Mouse (Mus musculus): Measurements from ENCODE around the gene Tef. TPM values are rescaled to one million over a fixed set of nuclear protein-coding genes. Genes with fewer than 3 reads are reported as not detected.

The Tef gene
- polyA plus RNA-seq, 2 experiments from 2014 or later = 5.2 to 7.3 TPM

Other genes with a start within 250 kb of the Tef start
- 10 to 100 TPM; 15.5 to 21.7 TPM for gene Ep300, start 217.1 kb upstream of the Tef start, polyA plus RNA-seq (2017; shearing (Covaris generic))
- 10 to 100 TPM; 20.2 to 21.0 TPM for gene L3mbtl2, start 138.5 kb upstream of the Tef start, polyA plus RNA-seq (2017; shearing (Covaris generic))
- under 1 TPM; 0.46 to 0.78 TPM for gene Chadl, start 105.1 kb upstream of the Tef start, polyA plus RNA-seq (2017; shearing (Covaris generic))
- 1 to 10 TPM; 5.2 to 7.1 TPM for gene Zc3h7b, start 57.4 kb upstream of the Tef start, polyA plus RNA-seq (2017; shearing (Covaris generic))
- 10 to 100 TPM; 39.7 to 56.1 TPM for gene Rangap1, start 56.9 kb upstream of the Tef start, polyA plus RNA-seq (2017; shearing (Covaris generic))
- gene Tob2, start 56.4 kb downstream of the Tef start, polyA plus RNA-seq (2017; shearing (Covaris generic)) = 10 to 100 TPM; 25.8 to 45.6 TPM
- 100 to 1,000 TPM in 1 of 2 experiments, 10 to 100 TPM in 1; 91.8 to 102 TPM for gene Phf5a, start 69.5 kb downstream of the Tef start, polyA plus RNA-seq (2017; shearing (Covaris generic))
- gene Aco2, start 69.9 kb downstream of the Tef start, polyA plus RNA-seq (2017; shearing (Covaris generic)) = 100 to 1,000 TPM in 1 of 2 experiments, 10 to 100 TPM in 1; 84.4 to 105 TPM
- gene Polr3h, start 123.8 kb downstream of the Tef start, polyA plus RNA-seq (2017; shearing (Covaris generic)) = 10 to 100 TPM; 21.1 to 31.2 TPM
- not detected for gene Csdc2, start 134.3 kb downstream of the Tef start, polyA plus RNA-seq (2017; shearing (Covaris generic))
- gene Pmm1, start 158.5 kb downstream of the Tef start, polyA plus RNA-seq (2017; shearing (Covaris generic)) = 10 to 100 TPM; 22.5 to 24.6 TPM
- gene 1700029P11Rik, start 178.1 kb downstream of the Tef start, polyA plus RNA-seq (2017; shearing (Covaris generic)) = not detected
- gene Xrcc6, start 185.4 kb downstream of the Tef start, polyA plus RNA-seq (2017; shearing (Covaris generic)) = 10 to 100 TPM; 50.9 to 58.1 TPM
- gene Desi1, start 231.4 kb downstream of the Tef start, polyA plus RNA-seq (2017; shearing (Covaris generic)) = 10 to 100 TPM; 10.1 to 16.2 TPM
- 100 to 1,000 TPM; 170 to 212 TPM for gene Snu13, start 245.2 kb downstream of the Tef start, polyA plus RNA-seq (2017; shearing (Covaris generic))